Mouse (Mus musculus) CD4-positive, CD25-positive, alpha-beta regulatory T cell, adult 4 months (primary cell): ENCODE results near the gene Grap2. TPM values are rescaled to one million over a fixed set of nuclear protein-coding genes. Genes with fewer than 3 reads are reported as not detected.
A peak's percentile ranks its signal among the peaks of the same experiment; 100 is the strongest.

Experiments
- ATAC-seq: one replicate; pipeline ENCODE4 v1.8.0; 2017
- polyA plus RNA-seq, 2 experiments: library from polyadenylated mRNA; unstranded; fragments of 100-300 nt; shearing (Covaris generic); gene quantifications; one replicate each; pipeline ENCODE4 v1.2.1; 2017

The Grap2 gene
- polyA plus RNA-seq, 2 experiments from 2014 or later, result 37.7 to 55.0 TPM

DNA sequence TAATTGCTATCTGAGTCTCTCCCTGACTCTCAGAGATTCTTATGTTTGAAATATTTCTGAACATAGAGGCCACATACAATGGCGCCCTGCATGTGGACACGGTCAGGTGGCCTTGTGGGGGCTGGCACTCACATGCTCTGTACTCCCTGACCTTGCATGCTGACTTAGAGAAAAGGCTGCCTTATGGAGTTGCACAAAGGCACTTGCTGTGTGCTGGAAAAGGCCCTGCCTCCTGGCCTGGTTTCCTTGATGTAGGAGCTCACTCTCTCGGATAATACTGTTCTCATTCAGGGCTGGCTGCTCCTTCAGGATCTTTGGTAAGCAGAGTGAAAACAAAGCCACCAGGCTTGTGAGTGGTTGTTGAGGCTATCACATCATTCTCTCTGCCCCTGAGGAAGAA, 111.6 kb downstream of the Grap2 start:
- ATAC-seq, result no peak

DNA sequence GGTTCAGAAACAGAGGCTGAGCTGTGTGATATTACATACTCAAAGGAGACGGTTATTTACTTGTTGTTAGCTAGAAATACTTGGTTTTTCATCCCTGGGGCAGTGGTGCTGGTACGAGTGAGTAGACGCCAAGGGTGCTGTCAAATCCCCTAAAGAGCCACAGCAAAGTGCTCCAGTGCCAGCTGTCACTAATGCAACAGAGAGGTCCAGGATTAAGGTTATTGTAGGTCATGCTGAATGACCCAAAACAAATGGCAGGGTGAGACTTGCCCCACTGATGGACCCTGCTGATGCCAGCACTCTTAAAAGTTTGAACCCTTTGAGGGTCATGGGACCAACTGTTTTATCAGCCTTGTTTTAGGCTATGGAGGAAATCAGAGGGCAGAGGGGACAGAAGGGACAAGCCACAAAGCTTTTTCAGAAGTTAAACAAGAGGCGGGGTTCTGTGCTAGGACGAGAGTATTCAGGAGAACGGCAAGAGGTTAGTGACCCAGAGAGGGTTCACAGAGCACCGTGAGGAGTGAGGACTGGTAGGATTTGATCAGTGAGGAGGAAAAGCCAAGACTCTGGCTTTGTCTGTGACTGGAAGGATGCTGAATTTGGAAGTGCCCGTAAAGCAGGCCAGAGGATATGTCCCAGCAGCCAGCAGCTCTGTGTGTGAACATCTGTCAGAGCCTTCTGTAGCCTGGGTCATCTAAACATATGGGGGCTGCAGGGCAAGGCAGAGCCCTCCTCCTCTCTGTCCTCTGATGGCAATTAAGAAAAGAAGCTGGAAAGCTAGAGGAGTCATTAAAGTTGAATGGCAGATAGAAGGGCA, 112.6 kb downstream of the Grap2 start:
- no peak for ATAC-seq

DNA sequence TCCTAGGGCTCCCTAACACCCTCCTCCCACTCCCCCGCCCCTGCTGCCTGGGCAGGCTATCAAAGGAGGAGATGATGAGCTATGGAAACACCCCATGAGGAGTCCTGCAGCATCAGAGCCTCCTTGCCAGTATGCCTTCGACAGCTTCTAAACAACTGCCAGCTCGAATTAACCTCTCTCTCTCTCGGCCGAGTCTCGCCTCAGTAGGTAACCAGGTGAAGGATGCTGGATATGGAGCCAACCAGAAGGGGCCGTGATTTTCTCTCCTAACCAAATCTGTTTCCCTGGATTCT, 113.2 kb downstream of the Grap2 start:
- ATAC-seq, result no peak

GRCm38 (mm10) chr15:80688536-80688935, 116.1 kb downstream of the Grap2 start:
- no peak for ATAC-seq

DNA sequence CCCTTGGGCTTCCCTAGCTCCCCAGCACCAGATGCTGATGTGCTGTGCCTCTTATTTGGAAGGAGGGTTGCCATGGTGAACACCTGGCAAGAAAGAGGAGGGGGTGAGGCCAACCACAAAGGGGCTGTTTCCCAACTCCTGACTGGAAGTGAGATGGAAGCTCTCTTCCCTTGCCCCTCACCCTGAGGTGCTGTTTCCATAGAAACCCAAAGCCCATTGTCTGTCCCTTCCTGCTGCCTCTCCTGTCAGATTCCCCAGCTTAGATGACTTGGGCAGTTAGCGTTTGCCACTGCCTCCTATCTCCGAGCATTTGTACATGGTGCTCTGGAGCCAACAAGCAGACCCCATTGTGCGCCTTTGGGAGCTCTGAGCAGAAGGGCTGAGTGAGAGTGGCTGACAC, 121.1 kb downstream of the Grap2 start:
- ATAC-seq, result no peak

- ATAC-seq, result peak; percentile 22
Observed at GRCm38 (mm10) chr15:80694125-80694910, 121.9 kb downstream of the Grap2 start.

- ATAC-seq, result peak; percentile 96
Observed at GRCm38 (mm10) chr15:80697564-80697963, 125.2 kb downstream of the Grap2 start.

- ATAC-seq, result no peak
Observed at GRCm38 (mm10) chr15:80701481-80702257, 129.3 kb downstream of the Grap2 start.

Other genes starting within 250 kb of the Grap2 start
- under 1 TPM in 1 of 2 experiments, not detected in 1; 0.24 TPM for gene Enthd1, start 7.4 kb upstream of the Grap2 start, polyA plus RNA-seq
- under 1 TPM in 1 of 2 experiments, not detected in 1; 0.30 TPM for gene Fam83f, start 99.3 kb downstream of the Grap2 start, polyA plus RNA-seq
- 10 to 100 TPM; 58.7 to 84.9 TPM for gene Tnrc6b, start 138.7 kb downstream of the Grap2 start, polyA plus RNA-seq